Mouse (Mus musculus) hindbrain, embryonic 11.5 days (tissue): ENCODE data around the gene Hoxd3. TPM values are rescaled to one million over a fixed set of nuclear protein-coding genes. Genes with fewer than 3 reads are reported as not detected.

Experiments used
- ATAC-seq: fragments of 200-750 bp; cut with Nextera tagmentation; 2 replicates; pipeline ENCODE4 v1.8.0; 2017; ENCODE audit warnings: mild to moderate bottlenecking, moderate TSS enrichment, moderate library complexity; ENCODE audit not compliant: low FRiP score
- DNase-seq: peaks from one replicate; pipeline ENCODE4 v3.0.0-alpha.2; 2015; ENCODE audit warnings: low spot score
- H3K27ac ChIP-seq: fragments of 300-500 bp; sonication (generic); 2 replicates; pipeline ENCODE4 v1.5.1; 2014; ENCODE audit warnings: mild to moderate bottlenecking, low read depth, low read length
- H3K27me3 ChIP-seq: fragments of 300-500 bp; sonication (generic); 2 replicates; pipeline ENCODE4 v1.6.1; 2014; ENCODE audit warnings: mild to moderate bottlenecking, low read length, moderate library complexity, mixed read lengths; ENCODE audit not compliant: control insufficient read depth, insufficient read depth
- H3K36me3 ChIP-seq: fragments of 300-500 bp; sonication (generic); 2 replicates; pipeline ENCODE4 v1.6.1; 2014; ENCODE audit warnings: mild to moderate bottlenecking, low read length, moderate library complexity, mixed read lengths; ENCODE audit not compliant: control insufficient read depth, insufficient read depth
- H3K4me1 ChIP-seq: fragments of 300-500 bp; sonication (generic); replicated peaks from 2 replicates; pipeline ENCODE4 v1.6.1; 2014; ENCODE audit warnings: low read length, mixed read lengths; ENCODE audit not compliant: control insufficient read depth, insufficient read depth
- H3K4me2 ChIP-seq: fragments of 300-500 bp; sonication (generic); replicated peaks from 2 replicates; pipeline ENCODE4 v1.6.1; 2014; ENCODE audit warnings: mild to moderate bottlenecking, low read depth, low read length
- H3K4me3 ChIP-seq: fragments of 300-500 bp; sonication (generic); 2 replicates; pipeline ENCODE4 v1.5.1; 2014; ENCODE audit warnings: low read depth, low read length
- H3K9ac ChIP-seq: fragments of 300-500 bp; sonication (generic); 2 replicates; pipeline ENCODE4 v1.6.1; 2014; ENCODE audit warnings: low read depth, low read length
- H3K9me3 ChIP-seq: fragments of 300-500 bp; sonication (generic); 2 replicates; pipeline ENCODE4 v1.6.1; 2016; ENCODE audit warnings: low read length; ENCODE audit not compliant: control insufficient read depth
- WGBS: fragments of 180-500 bp; shearing (Covaris S2); extraction: QIAGEN DNeasy Blood & Tissue Kit; methylation state at CpG from one replicate; pipeline ENCODE4 v1.1.7; 2014; 5-methylcytosine and 5-hydroxymethylcytosine counted together
- polyA plus RNA-seq: library from polyadenylated mRNA; unstranded; fragments of >200 nt; fragmentation: Nextera tagmentation; extraction: Ambion mirVana; gene quantifications from 2 replicates; pipeline ENCODE4 v1.2.1, GENCODE M21; 2014

The Hoxd3 gene
- polyA plus RNA-seq, 1 experiment from 2014 or later: 58.0 TPM

- Histone ChIP-seq H3K4me2 (peak overlapping the region; percentile 54), H3K36me3 (no peaks in the 10 kb centered on the region), H3K9me3 (no peaks in the 10 kb centered on the region), H3K27me3 (peaks cover 74% of the 10 kb centered on the region), H3K9ac (peak overlapping the region; percentile 76), H3K27ac (peak overlapping the region; percentile 95), H3K4me3 (peak overlapping the region; percentile 48), H3K4me1 (no peaks in the 10 kb centered on the region)
- 10% methylated on average over 2 of the region's 2 CpGs for WGBS
- ATAC-seq (no peak), DNase-seq (no peak)
These were observed 27.7 kb downstream of the Hoxd3 start for GRCm38 (mm10) chr2:74739476-74739800.

- peak overlapping the region; percentile 76 for H3K9ac ChIP-seq
- H3K27me3 ChIP-seq: peaks cover 74% of the 10 kb centered on the region
- no peaks in the 10 kb centered on the region for H3K4me1 ChIP-seq
- ATAC-seq (0 out of 2 replicates have a peak, but pooled peaks have one; percentile 13), DNase-seq (peak; percentile 58)
- 1% methylated on average over 14 of the region's 14 CpGs for WGBS
- H3K27ac ChIP-seq: peak overlapping the region; percentile 95
- peak overlapping the region; percentile 54 for H3K4me2 ChIP-seq
- no peaks in the 10 kb centered on the region for H3K9me3 ChIP-seq
- H3K4me3 ChIP-seq: peak overlapping the region; percentile 48
- no peaks in the 10 kb centered on the region for H3K36me3 ChIP-seq
These were observed 28.1 kb downstream of the Hoxd3 start for GRCm38 (mm10) chr2:74739869-74740268.

GRCm38 (mm10) chr2:74740311-74741091 is 28.8 kb downstream of the Hoxd3 start:
- Histone ChIP-seq H3K4me1 (no peaks in the 10 kb centered on the region), H3K36me3 (no peaks in the 10 kb centered on the region), H3K27ac (peak overlapping the region; percentile 95), H3K4me3 (peak overlapping the region; percentile 48), H3K4me2 (peak overlapping the region; percentile 54), H3K9me3 (no peaks in the 10 kb centered on the region), H3K9ac (peak overlapping the region; percentile 76), H3K27me3 (peaks cover 72% of the 10 kb centered on the region)
- peak; percentile 69 for DNase-seq
- ATAC-seq: 0 out of 2 replicates have a peak, but pooled peaks have one; percentile 31
- WGBS: under 1% methylated on average over 43 of the region's 43 CpGs

- Histone ChIP-seq H3K36me3 (no peaks in the 10 kb centered on the region), H3K9ac (no peak overlapping the region), H3K27me3 (peaks cover 72% of the 10 kb centered on the region), H3K9me3 (no peaks in the 10 kb centered on the region), H3K27ac (peak overlapping the region; percentile 95), H3K4me2 (peak overlapping the region; percentile 54; the same call in 1 of the 2 replicates), H3K4me3 (no peak overlapping the region), H3K4me1 (no peaks in the 10 kb centered on the region)
- ATAC-seq (no peak), DNase-seq (peak; percentile 56)
- WGBS: 20% methylated on average over 2 of the region's 3 CpGs
These were observed 29.7 kb downstream of the Hoxd3 start for GRCm38 (mm10) chr2:74741252-74741978.

GRCm38 (mm10) chr2:74741979-74742277 is 30.2 kb downstream of the Hoxd3 start:
- H3K27ac ChIP-seq: no peak overlapping the region
- H3K4me3 ChIP-seq: no peak overlapping the region
- peaks cover 74% of the 10 kb centered on the region for H3K27me3 ChIP-seq
- no peaks in the 10 kb centered on the region for H3K4me1 ChIP-seq
- no peak overlapping the region for H3K9ac ChIP-seq
- no peaks in the 10 kb centered on the region for H3K9me3 ChIP-seq
- no peak for ATAC-seq
- no peaks in the 10 kb centered on the region for H3K36me3 ChIP-seq
- DNase-seq: no peak
- no peak overlapping the region for H3K4me2 ChIP-seq

GRCm38 (mm10) chr2:74745540-74746297 is 34.0 kb downstream of the Hoxd3 start:
- Histone ChIP-seq H3K36me3 (no peaks in the 10 kb centered on the region), H3K4me2 (peak overlapping the region; percentile 64), H3K27me3 (peaks cover 69% of the 10 kb centered on the region), H3K9me3 (no peaks in the 10 kb centered on the region), H3K4me3 (peak overlapping the region; percentile 55), H3K4me1 (no peaks in the 10 kb centered on the region; the same call in 1 of the 2 replicates), H3K27ac (peak overlapping the region; percentile 85), H3K9ac (peak overlapping the region; percentile 85)
- ATAC-seq: peak; percentile 62
- DNase-seq: peak; percentile 67
- under 1% methylated on average over 6 of the region's 6 CpGs for WGBS

- H3K9ac ChIP-seq: peak overlapping the region; percentile 85
- peak overlapping the region; percentile 85 for H3K27ac ChIP-seq
- peaks cover 69% of the 10 kb centered on the region for H3K27me3 ChIP-seq
- H3K4me3 ChIP-seq: peak overlapping the region; percentile 55
- no peaks in the 10 kb centered on the region; the same call in 1 of the 2 replicates for H3K4me1 ChIP-seq
- DNase-seq (peak; percentile 72), ATAC-seq (no peak)
- no peaks in the 10 kb centered on the region for H3K9me3 ChIP-seq
- no peaks in the 10 kb centered on the region for H3K36me3 ChIP-seq
- WGBS: under 1% methylated on average over 58 of the region's 58 CpGs
- peak overlapping the region; percentile 64 for H3K4me2 ChIP-seq
These were observed 34.7 kb downstream of the Hoxd3 start for GRCm38 (mm10) chr2:74746298-74746921.

- under 1% methylated on average over 24 of the region's 24 CpGs for WGBS
- ATAC-seq: no peak
- DNase-seq: no peak
- no peaks in the 10 kb centered on the region; the same call in 1 of the 2 replicates for H3K4me1 ChIP-seq
- H3K27me3 ChIP-seq: peaks cover 73% of the 10 kb centered on the region
- peak overlapping the region; percentile 64 for H3K4me2 ChIP-seq
- peak overlapping the region; percentile 85 for H3K27ac ChIP-seq
- H3K9ac ChIP-seq: peak overlapping the region; percentile 85
- no peaks in the 10 kb centered on the region for H3K9me3 ChIP-seq
- H3K4me3 ChIP-seq: peak overlapping the region; percentile 55
- H3K36me3 ChIP-seq: no peaks in the 10 kb centered on the region
These were observed 35.3 kb downstream of the Hoxd3 start for GRCm38 (mm10) chr2:74747006-74747405.
